Mouse (Mus musculus) hindbrain, embryonic 16.5 days (tissue): Measurements from ENCODE around the gene Dnpep. TPM values are rescaled to one million over a fixed set of nuclear protein-coding genes. Genes with fewer than 3 reads are reported as not detected.

ENCODE experiments used
- ATAC-seq: fragments of 200-750 bp; cut with Nextera tagmentation; 2 replicates; pipeline ENCODE4 v1.8.0; 2017; ENCODE audit warnings: moderate TSS enrichment, moderate library complexity
- H3K27ac ChIP-seq: fragments of 300-500 bp; sonication (generic); 2 replicates; pipeline ENCODE4 v1.5.1; 2014; ENCODE audit warnings: low read depth, mild to moderate bottlenecking, control low read depth, low read length, moderate library complexity
- H3K27me3 ChIP-seq: fragments of 300-500 bp; sonication (generic); replicated peaks from 2 replicates; pipeline ENCODE4 v1.6.1; 2014; ENCODE audit warnings: low read length; ENCODE audit not compliant: control insufficient read depth, insufficient read depth
- H3K36me3 ChIP-seq: fragments of 300-500 bp; sonication (generic); 2 replicates; pipeline ENCODE4 v1.6.1; 2014; ENCODE audit warnings: mild to moderate bottlenecking, low read length, moderate library complexity, mixed read lengths; ENCODE audit not compliant: control insufficient read depth, insufficient read depth
- H3K4me1 ChIP-seq: fragments of 300-500 bp; sonication (generic); 2 replicates; pipeline ENCODE4 v1.6.1; 2014; ENCODE audit warnings: low read depth, low read length; ENCODE audit not compliant: control insufficient read depth, insufficient read depth
- H3K4me2 ChIP-seq: fragments of 300-500 bp; sonication (generic); 2 replicates; pipeline ENCODE4 v1.6.1; 2014; ENCODE audit warnings: mild to moderate bottlenecking, low read length, control low read depth, moderate library complexity
- H3K4me3 ChIP-seq: fragments of 300-500 bp; sonication (generic); 2 replicates; pipeline ENCODE4 v1.5.1; 2014; ENCODE audit warnings: mild to moderate bottlenecking, low read length, control low read depth, moderate library complexity
- H3K9ac ChIP-seq: fragments of 300-500 bp; sonication (generic); 2 replicates; pipeline ENCODE4 v1.6.1; 2014; ENCODE audit warnings: low read depth, mild to moderate bottlenecking, control low read depth, low read length, moderate library complexity
- H3K9me3 ChIP-seq: fragments of 300-500 bp; sonication (generic); 2 replicates; pipeline ENCODE4 v1.6.1; 2014; ENCODE audit warnings: mild to moderate bottlenecking, low read length, moderate library complexity; ENCODE audit not compliant: control insufficient read depth
- WGBS: fragments of 180-500 bp; shearing (Covaris S2); extraction: QIAGEN DNeasy Blood & Tissue Kit; methylation state at CpG from one replicate; pipeline ENCODE4 v1.1.7; 2014; 5-methylcytosine and 5-hydroxymethylcytosine counted together
- polyA plus RNA-seq: library from polyadenylated mRNA; unstranded; fragments of >200 nt; fragmentation: Nextera tagmentation; extraction: Ambion mirVana; gene quantifications from 2 replicates; pipeline ENCODE4 v1.2.1, GENCODE M21; 2015

Dnpep gene
- polyA plus RNA-seq: 149 and 150 TPM in 2 replicates

- ATAC-seq: peak; percentile 98
- H3K27me3 ChIP-seq: no peaks in the 10 kb centered on the region
- peak within 1 kb of the TSS; percentile 77 for H3K4me3 ChIP-seq
- H3K9ac ChIP-seq: peak within 1 kb of the TSS; percentile 86
- peaks cover 6% of the 10 kb centered on the region for H3K4me1 ChIP-seq
- H3K4me2 ChIP-seq: peak within 1 kb of the TSS; percentile 79
- H3K27ac ChIP-seq: peak within 1 kb of the TSS; percentile 92
- H3K36me3 ChIP-seq: peaks cover 18% of the 10 kb centered on the region
- under 1% methylated on average over 91 of the region's 92 CpGs for WGBS
- H3K9me3 ChIP-seq: no peaks in the 10 kb centered on the region
Observed at GRCm38 (mm10) chr1:75317241-75318201, at the start of gene Dnpep. Dnpep (minus strand) TSS chr1:75317990.

GRCm38 (mm10) chr1:75365510-75366137, 47.8 kb upstream of the Dnpep start:
- H3K27ac ChIP-seq: no peak overlapping the region
- peaks cover 18% of the 10 kb centered on the region for H3K27me3 ChIP-seq
- no peak overlapping the region for H3K9ac ChIP-seq
- peaks cover 9% of the 10 kb centered on the region for H3K4me1 ChIP-seq
- no peak for ATAC-seq
- no peaks in the 10 kb centered on the region for H3K9me3 ChIP-seq
- no peak overlapping the region for H3K4me2 ChIP-seq
- 46% methylated on average over 14 of the region's 14 CpGs for WGBS
- no peak overlapping the region for H3K4me3 ChIP-seq
- no peaks in the 10 kb centered on the region for H3K36me3 ChIP-seq

GRCm38 (mm10) chr1:75363868-75364267, 46.1 kb upstream of the Dnpep start:
- Histone ChIP-seq H3K4me1 (peaks cover 16% of the 10 kb centered on the region), H3K4me2 (no peak overlapping the region), H3K4me3 (no peak overlapping the region), H3K27me3 (peaks cover 28% of the 10 kb centered on the region), H3K9me3 (no peaks in the 10 kb centered on the region), H3K27ac (no peak overlapping the region), H3K9ac (no peak overlapping the region), H3K36me3 (no peaks in the 10 kb centered on the region)
- ATAC-seq: no peak
- 81% methylated on average over 3 of the region's 3 CpGs for WGBS

DNA sequence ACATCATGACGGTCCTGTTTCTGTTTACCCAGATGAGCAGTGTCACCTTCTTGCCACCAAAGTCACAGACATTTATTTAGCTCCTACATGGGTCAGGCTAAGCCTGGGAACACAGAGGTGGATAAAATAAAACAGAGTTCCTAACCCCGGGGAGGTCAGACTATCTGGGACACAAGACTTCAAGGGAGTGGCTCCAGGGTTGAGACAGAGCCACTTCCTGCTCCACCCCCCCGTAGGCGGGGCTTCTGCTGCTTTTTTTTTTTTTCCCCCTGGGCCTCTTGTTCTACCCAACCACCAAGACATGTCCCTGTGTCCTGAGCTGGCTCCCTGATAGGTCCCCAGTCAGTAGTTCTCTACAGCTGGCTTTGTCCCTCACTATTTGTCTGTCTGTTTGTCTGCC, 44.0 kb upstream of the Dnpep start:
- Histone ChIP-seq H3K27me3 (peaks cover 31% of the 10 kb centered on the region), H3K36me3 (no peaks in the 10 kb centered on the region), H3K9me3 (no peaks in the 10 kb centered on the region), H3K4me1 (peaks cover 18% of the 10 kb centered on the region), H3K9ac (no peak overlapping the region), H3K4me3 (no peak overlapping the region), H3K4me2 (no peak overlapping the region), H3K27ac (no peak overlapping the region)
- ATAC-seq: no peak
- WGBS: 40% methylated on average over 4 of the region's 4 CpGs

GRCm38 (mm10) chr1:75361123-75361522, 43.3 kb upstream of the Dnpep start:
- no peak for ATAC-seq
- WGBS: 56% methylated on average over 4 of the region's 4 CpGs
- peaks cover 18% of the 10 kb centered on the region for H3K4me1 ChIP-seq
- no peak overlapping the region for H3K4me3 ChIP-seq
- no peaks in the 10 kb centered on the region for H3K9me3 ChIP-seq
- no peaks in the 10 kb centered on the region for H3K36me3 ChIP-seq
- H3K27ac ChIP-seq: no peak overlapping the region
- H3K9ac ChIP-seq: no peak overlapping the region
- peaks cover 31% of the 10 kb centered on the region for H3K27me3 ChIP-seq
- no peak overlapping the region; the same call in 1 of the 2 replicates for H3K4me2 ChIP-seq

- Histone ChIP-seq H3K4me1 (peaks cover 14% of the 10 kb centered on the region), H3K9ac (peak within 1 kb of the TSS; percentile 41; the same call in 1 of the 2 replicates), H3K4me2 (peak within 1 kb of the TSS; percentile 45), H3K27me3 (peaks cover 31% of the 10 kb centered on the region), H3K36me3 (no peaks in the 10 kb centered on the region), H3K9me3 (no peaks in the 10 kb centered on the region), H3K4me3 (peak within 1 kb of the TSS; percentile 28), H3K27ac (no peak within 1 kb of the TSS)
- 3% methylated on average over 79 of the region's 80 CpGs for WGBS
- no peak for ATAC-seq
Observed at GRCm38 (mm10) chr1:75360112-75361031, 42.6 kb upstream of the Dnpep start, which contains the start of gene Des. Des (plus strand) TSS chr1:75360329.

GRCm38 (mm10) chr1:75359346-75359745, 41.6 kb upstream of the Dnpep start:
- Histone ChIP-seq H3K4me2 (no peak overlapping the region), H3K4me1 (peaks cover 12% of the 10 kb centered on the region), H3K27ac (no peak overlapping the region), H3K4me3 (no peak overlapping the region), H3K9ac (no peak overlapping the region), H3K27me3 (peaks cover 31% of the 10 kb centered on the region), H3K9me3 (no peaks in the 10 kb centered on the region), H3K36me3 (no peaks in the 10 kb centered on the region)
- 68% methylated on average over 13 of the region's 13 CpGs for WGBS
- no peak for ATAC-seq

DNA sequence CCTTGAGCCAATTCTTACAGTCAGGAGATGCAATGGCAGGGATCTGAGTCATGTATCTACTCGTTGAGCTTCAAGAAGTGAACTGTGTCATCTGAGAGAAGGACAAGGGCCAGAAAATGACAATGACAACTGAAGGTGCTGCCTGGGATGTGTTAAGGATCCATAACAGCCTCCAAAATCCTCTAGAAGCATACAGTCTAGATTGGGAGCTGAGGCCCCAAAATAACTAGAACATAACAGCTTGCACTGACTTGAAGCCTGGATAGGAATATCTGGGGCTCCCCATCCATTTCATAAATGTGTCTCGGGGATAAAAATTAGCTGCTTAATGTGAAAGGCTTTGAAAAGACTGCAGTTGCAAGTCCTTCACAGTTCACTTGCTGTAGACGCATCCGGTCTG, 40.2 kb upstream of the Dnpep start:
- WGBS: 92% methylated on average over 4 of the region's 4 CpGs
- H3K9ac ChIP-seq: no peak overlapping the region
- ATAC-seq: no peak
- H3K9me3 ChIP-seq: no peaks in the 10 kb centered on the region
- peaks cover 31% of the 10 kb centered on the region for H3K27me3 ChIP-seq
- H3K4me3 ChIP-seq: no peak overlapping the region
- H3K36me3 ChIP-seq: no peaks in the 10 kb centered on the region
- no peak overlapping the region for H3K4me2 ChIP-seq
- H3K4me1 ChIP-seq: peaks cover 12% of the 10 kb centered on the region
- no peak overlapping the region for H3K27ac ChIP-seq
